Mouse (Mus musculus) monocyte, adult 5-6 weeks (primary cell): ENCODE results near the gene Tssk3. TPM values are rescaled to one million over a fixed set of nuclear protein-coding genes. Genes with fewer than 3 reads are reported as not detected.

ENCODE experiments used
- ATAC-seq: fragments of 153-309, 156-312 bp; replicated peaks from 2 replicates; pipeline ENCODE4 v1.8.0; 2017; ENCODE audit warnings: mild to moderate bottlenecking; ENCODE audit not compliant: low TSS enrichment, insufficient number of reproducible peaks, severe bottlenecking, poor library complexity, low FRiP score
- total RNA-seq: library from RNA; stranded (forward); fragments of 200-1000, 200-491, 200-594 nt; gene quantifications from 3 replicates; pipeline ENCODE4 v1.2.3, GENCODE M21; 2017

Tssk3 gene
- total RNA-seq, 1 experiment from 2014 or later: not detected

- ATAC-seq: no peak
Observed at GRCm38 (mm10) chr4:129502901-129503444, 12.2 kb upstream of the Tssk3 start.

DNA sequence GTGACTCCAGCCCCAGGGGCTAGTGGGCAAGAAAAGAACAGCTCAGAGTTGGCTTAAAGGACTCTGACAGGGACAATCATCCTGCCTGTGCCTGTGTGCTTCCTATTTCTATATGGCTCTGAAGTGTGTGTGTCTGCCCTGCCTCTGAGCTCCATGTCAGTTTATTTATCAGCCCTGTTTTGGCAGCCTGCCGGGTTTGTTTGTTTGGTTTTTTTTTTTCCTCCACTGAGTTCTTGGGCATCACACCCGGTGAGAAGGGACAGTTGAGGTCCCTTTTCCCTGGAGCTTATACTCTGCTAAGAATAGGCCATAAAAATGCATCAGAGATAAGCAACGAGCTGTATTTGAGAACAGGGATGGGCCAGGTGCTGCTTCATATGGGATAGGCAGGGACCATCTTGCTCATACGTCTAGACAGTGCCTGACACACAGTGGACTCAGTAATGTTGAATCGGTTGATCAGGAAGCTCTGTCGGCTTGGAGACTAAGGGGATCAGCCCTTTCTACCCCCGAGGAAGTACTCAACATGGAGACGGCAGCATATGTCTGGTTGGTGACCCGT lies 11.6 kb upstream of the Tssk3 start:
- ATAC-seq: no peak

DNA sequence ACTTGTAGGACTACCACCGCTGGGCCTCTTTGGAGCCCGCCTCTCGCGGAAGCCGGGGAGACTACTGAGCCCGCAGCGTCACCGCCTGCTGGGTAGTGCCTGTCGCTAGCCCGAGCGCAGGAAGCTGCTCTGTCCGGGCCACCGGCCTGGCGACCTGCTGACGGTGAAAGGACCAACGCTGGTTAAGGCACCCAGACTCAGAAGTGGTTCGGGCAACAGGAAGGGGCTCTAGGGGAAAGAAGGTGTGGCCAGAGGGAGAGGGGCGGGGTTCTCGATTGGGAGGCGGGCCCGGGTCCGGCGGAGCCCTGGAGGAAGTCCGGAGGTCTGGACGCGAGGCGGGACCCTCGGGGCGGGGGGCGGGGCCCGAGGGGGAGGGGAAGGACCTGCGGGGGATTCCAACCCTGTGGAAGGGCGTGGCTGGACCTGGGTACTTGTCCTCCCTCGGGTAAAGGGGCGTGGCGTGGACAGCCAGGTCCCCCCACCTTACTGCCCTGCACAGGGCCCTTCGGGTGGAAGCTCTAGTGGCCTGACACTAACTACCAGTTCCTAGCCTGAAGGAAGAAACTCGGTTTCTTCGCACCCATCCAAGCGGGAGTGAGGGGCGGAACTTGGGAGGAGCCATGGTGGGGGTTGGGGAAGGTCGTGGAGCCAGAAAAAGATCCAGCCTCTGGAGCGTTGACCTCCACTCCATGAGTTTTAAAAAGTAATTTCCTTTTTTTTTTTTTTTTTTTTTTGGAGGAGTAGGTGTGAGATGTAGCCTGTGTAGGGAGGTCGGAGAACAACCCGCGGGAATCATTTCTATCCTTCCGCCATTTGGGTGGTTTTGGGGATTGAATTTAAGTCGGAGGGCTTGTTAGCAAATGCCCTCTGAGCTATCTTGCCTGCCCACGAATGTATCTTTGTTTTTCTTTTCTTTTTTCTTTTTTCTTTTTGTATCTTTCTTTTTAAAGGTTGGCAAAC lies 10.1 kb upstream of the Tssk3 start:
- ATAC-seq: peak; percentile 69

GRCm38 (mm10) chr4:129500017-129500416 lies 9.2 kb upstream of the Tssk3 start:
- ATAC-seq: no peak

DNA sequence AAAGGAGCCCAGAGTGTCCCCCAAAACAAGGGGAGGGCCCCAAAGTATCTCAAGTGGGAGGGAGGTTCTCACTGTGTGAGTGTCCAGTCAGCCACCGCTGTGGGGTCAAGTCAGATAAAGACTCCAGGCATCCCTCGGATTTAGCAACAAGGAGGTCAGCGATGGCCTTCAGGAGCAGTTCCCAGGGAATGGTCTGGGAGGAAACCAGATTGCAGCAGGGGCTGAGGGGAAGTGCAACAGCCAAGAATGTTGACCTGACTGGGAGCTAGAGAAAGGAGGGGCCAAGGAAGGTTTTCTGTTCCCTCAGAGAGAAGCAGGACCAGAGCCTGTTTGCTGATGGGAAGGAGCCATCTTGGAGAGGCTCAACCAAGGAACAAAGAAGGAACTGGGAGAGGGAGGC lies 8.1 kb upstream of the Tssk3 start:
- ATAC-seq: no peak

GRCm38 (mm10) chr4:129496631-129497030 lies 5.8 kb upstream of the Tssk3 start:
- ATAC-seq: peak; percentile 48

GRCm38 (mm10) chr4:129495672-129496562 lies 5.1 kb upstream of the Tssk3 start:
- peak; percentile 72 for ATAC-seq

DNA sequence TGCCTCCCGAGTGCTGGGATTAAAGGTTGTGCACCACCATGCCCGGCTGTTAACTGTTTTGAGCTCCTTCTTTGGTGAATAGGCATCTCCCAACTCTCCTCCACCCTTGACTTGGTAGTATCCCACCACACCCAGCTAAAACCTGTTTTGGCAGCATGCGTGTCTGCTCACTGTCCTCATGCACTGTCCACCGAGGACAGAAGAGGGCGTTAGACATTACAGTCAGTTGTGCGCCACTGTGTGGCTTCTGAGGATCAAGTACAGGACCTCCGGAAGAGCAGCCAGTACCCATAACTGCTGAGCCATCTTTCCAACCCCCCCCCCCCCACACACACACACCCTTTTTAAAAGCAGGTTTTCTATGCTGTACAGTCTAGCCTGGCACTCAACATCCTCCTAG lies 3.9 kb upstream of the Tssk3 start:
- no peak for ATAC-seq

DNA sequence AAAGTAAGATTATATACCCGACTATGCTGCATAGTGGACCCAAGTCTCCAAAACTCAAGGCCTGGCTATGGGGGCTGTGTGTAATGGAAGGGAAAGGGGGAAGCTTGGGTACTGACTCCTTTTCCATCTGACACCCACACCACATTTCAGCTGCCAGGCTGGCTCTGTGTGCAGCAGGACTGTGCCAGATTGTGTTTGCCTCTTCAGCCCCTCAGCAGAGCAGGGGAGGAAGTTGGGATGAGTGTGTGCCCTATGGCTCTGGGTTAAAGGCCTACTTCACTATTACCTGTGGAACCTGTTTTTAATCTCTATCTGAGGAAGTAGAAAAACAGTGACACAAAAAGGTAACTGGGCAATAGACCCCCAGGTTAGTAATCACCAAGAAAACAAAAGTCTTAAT lies 9.7 kb downstream of the Tssk3 start:
- no peak for ATAC-seq

- no peak for ATAC-seq
Observed at GRCm38 (mm10) chr4:129479863-129480262, 11.0 kb downstream of the Tssk3 start.

- ATAC-seq: no peak
Observed at GRCm38 (mm10) chr4:129476047-129476446, 14.8 kb downstream of the Tssk3 start.

DNA sequence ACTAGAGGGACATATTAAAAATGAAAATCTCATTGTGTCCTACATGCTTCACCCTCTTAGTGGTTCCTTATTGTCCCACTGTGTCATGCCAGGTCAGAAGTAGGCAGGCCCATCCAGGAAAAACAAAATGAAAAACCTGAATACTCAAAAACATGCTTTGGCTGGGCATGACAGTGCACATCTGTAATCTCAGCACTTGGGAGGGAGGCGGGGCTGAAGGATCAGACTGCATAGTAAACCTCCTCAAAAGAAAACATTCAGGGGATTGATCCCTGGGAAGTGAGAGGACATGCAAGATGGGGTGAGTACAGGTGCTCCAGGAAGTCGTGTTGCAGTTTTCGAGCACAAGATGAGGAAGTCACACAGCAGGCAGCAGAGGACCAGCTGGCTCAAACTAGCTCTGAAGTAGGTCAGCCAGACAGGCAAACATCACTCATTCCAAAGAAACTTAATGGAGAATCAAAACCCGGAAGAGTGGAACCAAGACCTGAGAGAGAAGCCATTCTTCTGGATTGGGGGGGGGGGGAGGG lies 26.5 kb downstream of the Tssk3 start:
- no peak for ATAC-seq

GRCm38 (mm10) chr4:129463097-129464059 lies 27.4 kb downstream of the Tssk3 start:
- no peak for ATAC-seq

DNA sequence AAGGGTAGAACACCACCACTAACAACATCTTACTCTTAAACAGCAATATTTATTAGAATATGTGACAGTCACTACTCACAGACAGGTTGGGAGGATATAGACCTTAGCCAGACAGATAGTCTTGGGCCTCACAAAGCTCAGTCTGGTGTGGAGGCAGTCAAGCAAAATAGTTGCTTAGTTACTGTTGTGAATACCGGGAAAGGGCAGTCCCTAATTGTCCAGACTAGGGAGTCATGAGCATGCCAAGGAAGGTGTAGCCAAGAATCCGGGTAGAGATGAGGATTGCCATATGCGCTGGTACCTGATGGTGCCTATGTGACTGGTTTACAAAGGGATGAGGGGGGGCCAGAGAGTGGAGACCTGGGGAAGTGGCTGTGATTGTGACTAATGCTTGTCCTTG lies 28.7 kb downstream of the Tssk3 start:
- ATAC-seq: no peak

DNA sequence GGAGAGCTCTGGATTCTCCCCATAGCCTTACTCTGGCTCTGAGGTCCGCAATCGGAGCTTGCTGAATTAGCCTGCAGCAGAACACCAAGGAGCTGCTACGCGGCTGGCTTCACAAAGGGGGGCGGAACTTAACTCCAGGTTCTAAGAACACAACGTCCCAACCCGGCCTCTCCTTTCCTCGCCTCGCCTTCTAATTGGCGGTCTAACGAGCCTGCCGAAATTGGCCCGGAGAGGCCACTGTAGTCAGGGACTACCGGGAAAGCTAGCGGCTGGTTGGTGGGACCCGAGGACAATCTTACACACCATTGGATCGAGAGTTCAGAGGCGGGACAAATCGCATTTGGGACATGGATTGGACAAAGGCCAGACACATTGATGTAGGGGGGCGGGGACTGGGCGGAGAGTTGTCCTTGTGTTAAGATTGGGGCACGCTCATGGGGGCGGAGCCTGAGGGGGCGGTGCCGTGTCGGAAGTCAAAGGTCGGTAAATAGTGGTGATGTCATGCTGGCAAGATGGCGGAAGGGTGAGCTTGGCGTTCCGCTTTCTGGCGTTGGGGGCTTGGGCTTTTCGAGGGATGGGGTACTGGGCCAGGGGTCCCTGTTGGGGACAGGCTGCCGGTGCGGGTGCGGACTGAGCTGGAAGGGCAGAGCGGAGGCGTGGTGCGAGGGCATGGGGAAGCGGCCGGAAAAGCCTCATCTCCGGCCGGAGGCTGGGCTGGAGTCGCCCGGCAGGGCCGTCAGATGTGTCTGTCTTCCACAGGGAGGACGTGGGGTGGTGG lies 29.4 kb downstream of the Tssk3 start, which contains the start of gene Bsdc1:
Gene Bsdc1, plus strand, starts transcription at position 399 of the 778 bp plus-strand sequence.
- ATAC-seq: peak; percentile 98

DNA sequence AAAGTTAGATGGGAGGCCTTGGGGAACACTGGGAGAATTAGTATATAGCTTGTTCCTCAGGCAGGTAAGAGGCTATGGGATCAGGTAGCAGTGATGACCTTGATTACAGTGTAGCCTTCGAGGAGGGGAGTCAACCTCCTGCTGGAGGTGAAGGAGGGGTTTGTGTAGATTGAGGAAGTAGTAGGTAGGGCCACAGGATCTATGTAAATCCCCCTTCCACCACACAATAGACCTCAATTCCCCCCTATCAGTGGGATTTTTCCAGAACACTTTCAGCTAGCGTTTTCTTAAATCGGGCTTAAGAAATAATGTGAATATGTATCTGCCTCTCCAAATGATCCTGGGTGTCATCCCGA lies 30.0 kb downstream of the Tssk3 start:
- no peak for ATAC-seq

DNA sequence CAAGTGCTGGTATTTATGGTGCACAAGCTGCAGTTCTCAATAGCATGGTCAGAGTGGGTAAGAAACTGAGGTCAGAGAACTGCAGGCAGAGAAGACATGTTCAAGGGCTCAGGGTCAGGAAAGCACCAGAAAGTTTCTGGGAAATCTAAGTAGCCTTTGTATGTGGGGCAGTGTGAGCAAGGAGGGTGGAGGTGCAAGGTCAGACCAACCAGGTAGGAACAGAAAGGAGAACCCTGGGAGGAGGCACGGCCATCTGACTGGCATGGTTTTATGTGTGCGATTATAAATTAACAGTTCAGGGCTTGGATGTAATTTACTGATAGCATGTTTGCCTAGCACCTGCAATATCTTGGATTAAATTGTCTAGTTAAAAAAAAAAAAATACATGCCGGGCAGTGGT lies 31.1 kb downstream of the Tssk3 start:
- ATAC-seq: no peak
